Mouse (Mus musculus): ENCODE data around the gene Eef1a2. TPM values are rescaled to one million over a fixed set of nuclear protein-coding genes. Genes with fewer than 3 reads are reported as not detected.
"Not testable (repeated sequence)": the region's sequence is repeated elsewhere in the genome, so short reads cannot be mapped to it uniquely, and the experiment has no call there.

Gene Eef1a2
- total RNA-seq (2017), result not detected in 2 replicates

- no peak for ATAC-seq (replicated peaks; ENCODE audit: low read depth, poor library complexity, severe bottlenecking)
These were observed at the start of gene Eef1a2 for GRCm38 (mm10) chr2:181156248-181157121. Eef1a2 (minus strand) TSS chr2:181157014.

- no peak for ATAC-seq (replicated peaks; ENCODE audit: low read depth, poor library complexity, severe bottlenecking)
These were observed 49.3 kb upstream of the Eef1a2 start for GRCm38 (mm10) chr2:181206118-181206517.

- no peak for ATAC-seq (replicated peaks; ENCODE audit: low read depth, poor library complexity, severe bottlenecking)
These were observed 48.9 kb upstream of the Eef1a2 start for GRCm38 (mm10) chr2:181205678-181206077.

GRCm38 (mm10) chr2:181202886-181203285, 46.1 kb upstream of the Eef1a2 start:
- no peak for ATAC-seq (replicated peaks; ENCODE audit: low read depth, poor library complexity, severe bottlenecking)

- ATAC-seq (replicated peaks; ENCODE audit: low read depth, poor library complexity, severe bottlenecking), result no peak
These were observed 45.6 kb upstream of the Eef1a2 start, which contains the start of gene Ptk6 for GRCm38 (mm10) chr2:181202422-181202821. Ptk6 (minus strand) TSS chr2:181202789.

GRCm38 (mm10) chr2:181201606-181202005, 44.8 kb upstream of the Eef1a2 start:
- ATAC-seq (replicated peaks; ENCODE audit: low read depth, poor library complexity, severe bottlenecking), result no peak

GRCm38 (mm10) chr2:181196628-181197300, 40.0 kb upstream of the Eef1a2 start:
- ATAC-seq (replicated peaks; ENCODE audit: low read depth, poor library complexity, severe bottlenecking), result no peak

GRCm38 (mm10) chr2:181193044-181193443, 36.2 kb upstream of the Eef1a2 start:
- peak; percentile 50; the same call in 1 of the 2 replicates for ATAC-seq (replicated peaks; ENCODE audit: low read depth, poor library complexity, severe bottlenecking)

DNA sequence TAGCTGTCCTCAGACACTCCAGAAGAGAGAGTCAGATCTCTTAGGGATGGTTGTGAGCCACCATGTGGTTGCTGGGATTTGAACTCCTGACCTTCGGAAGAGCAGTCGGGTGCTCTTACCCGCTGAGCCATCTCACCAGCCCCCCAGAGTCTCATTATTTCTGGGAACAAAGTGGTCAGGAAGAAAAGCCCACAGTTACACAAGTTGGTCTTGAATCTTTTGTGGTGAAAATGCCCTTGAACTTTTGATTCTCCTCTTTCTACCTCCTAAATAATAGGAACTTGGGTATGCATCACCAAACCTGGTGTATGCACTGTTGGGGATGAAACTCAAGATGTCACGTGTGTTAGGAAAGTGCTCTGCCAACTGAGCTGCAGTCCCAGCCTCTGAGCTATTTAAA, 35.1 kb upstream of the Eef1a2 start:
- no peak for ATAC-seq (replicated peaks; ENCODE audit: low read depth, poor library complexity, severe bottlenecking)

DNA sequence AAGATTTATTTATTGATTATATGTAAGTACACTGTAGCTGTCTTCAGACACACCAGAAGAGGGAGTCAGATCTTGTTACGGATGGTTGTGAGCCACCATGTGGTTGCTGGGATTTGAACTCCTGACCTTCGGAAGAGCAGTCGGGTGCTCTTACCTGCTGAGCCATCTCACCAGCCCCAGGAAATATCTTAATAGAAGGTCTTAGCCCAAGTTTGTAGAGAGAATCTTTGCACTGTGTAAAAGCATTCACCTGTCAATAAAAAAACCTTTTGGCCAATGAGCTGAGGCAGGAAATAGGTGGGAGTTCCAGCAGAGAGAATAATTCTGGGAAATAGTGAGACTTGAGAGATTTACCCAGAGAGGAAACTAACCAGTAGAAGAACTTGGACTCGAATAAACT, 34.6 kb upstream of the Eef1a2 start:
- not testable (repeated sequence) for ATAC-seq (replicated peaks; ENCODE audit: low read depth, poor library complexity, severe bottlenecking)

GRCm38 (mm10) chr2:181189321-181189720, 32.5 kb upstream of the Eef1a2 start:
- no peak for ATAC-seq (replicated peaks; ENCODE audit: low read depth, poor library complexity, severe bottlenecking)

DNA sequence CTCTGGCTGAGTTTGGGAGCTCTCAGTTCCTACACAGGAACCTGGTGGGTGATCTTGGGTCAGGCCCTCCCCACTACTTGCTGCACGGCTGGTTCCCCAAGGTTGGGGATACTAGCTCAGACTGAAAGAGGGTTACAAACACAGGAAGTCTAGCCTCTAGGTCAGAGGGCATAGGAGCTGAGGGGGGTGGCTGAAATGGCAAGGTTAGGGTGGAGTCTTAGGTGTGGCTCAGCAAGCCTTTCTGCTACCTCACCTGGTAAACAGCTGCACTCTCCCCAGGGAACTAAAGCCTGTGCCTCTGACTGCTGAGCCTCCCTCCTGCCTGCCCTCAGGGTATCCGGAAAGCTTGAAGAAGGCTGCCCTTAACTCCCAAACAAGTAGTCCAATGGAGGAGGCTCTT, 31.9 kb upstream of the Eef1a2 start:
- no peak for ATAC-seq (replicated peaks; ENCODE audit: low read depth, poor library complexity, severe bottlenecking)

DNA sequence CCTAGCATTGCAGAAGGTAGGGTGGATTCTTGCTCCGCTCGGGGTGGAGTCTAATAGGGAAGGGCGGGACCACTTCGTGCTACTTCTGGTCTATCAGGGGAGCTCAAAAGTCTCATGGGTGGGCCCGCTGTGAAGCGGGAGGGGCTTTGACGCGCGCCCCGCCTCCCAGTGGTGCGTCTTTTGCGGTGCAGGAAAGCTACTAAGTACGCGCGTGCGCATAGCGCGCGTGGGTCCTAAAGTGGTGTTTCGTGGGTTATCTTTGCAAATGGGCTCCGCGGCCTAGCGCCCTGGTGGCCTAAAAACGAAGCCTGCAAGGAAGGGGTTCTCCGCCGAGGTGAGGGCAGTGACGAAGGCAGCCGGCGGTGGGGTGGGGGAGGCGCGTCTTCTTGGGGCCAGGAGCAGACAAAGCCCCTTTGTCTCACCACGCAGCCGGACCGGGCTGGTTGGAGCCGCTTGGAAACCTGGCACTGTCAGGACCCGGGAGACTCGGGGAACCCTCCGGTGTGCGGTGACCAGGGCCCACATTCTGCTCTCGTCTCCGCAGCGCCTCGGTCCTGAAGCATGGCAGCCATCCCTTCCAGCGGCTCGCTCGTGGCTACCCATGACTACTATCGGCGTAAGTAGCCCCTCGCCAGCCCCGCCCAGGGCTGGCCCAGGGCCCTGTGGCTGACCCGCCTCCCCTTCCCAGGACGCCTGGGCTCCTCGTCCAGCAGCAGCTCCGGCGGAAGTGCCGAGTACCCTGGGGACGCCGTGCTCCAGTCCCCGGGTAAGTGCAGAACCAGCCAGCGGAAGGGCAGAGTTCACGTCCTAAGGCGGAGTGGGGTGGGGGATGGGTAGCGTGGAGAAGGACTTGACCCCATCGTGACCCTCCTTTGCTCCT, 30.5 kb upstream of the Eef1a2 start, which contains the start of gene Ppdpf:
Ppdpf (plus strand) TSS at position 127 of the 880 bp plus-strand sequence.
- ATAC-seq (replicated peaks; ENCODE audit: low read depth, poor library complexity, severe bottlenecking), result peak; percentile 92

DNA sequence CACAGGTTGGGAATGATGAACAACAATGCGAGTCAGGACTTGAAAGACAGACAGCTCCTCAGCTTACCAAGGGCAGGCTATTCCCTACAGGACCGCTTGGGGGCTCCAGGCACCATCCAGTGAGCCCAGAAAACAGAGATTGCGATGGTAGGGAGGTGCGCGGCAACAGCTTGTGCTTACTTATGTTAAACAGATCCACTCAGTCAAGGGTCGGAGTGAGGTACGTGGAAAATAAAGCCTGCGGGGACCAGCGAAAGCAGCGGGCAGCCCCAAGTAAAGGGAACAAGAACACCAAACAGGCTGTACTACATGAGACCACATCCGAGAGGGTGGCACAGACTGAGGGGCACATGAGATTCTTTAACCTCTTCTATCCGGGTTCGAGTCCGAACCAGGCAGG, 29.8 kb upstream of the Eef1a2 start:
- peak; percentile 79 for ATAC-seq (replicated peaks; ENCODE audit: low read depth, poor library complexity, severe bottlenecking)

- no peak for ATAC-seq (replicated peaks; ENCODE audit: low read depth, poor library complexity, severe bottlenecking)
These were observed 24.1 kb upstream of the Eef1a2 start for GRCm38 (mm10) chr2:181180898-181181297.

- ATAC-seq (replicated peaks; ENCODE audit: low read depth, poor library complexity, severe bottlenecking), result no peak
These were observed 21.7 kb upstream of the Eef1a2 start for GRCm38 (mm10) chr2:181178471-181178870.

- ATAC-seq (replicated peaks; ENCODE audit: low read depth, poor library complexity, severe bottlenecking), result no peak
These were observed 21.2 kb upstream of the Eef1a2 start for GRCm38 (mm10) chr2:181178015-181178414.

GRCm38 (mm10) chr2:181174646-181175045, 17.8 kb upstream of the Eef1a2 start:
- ATAC-seq (replicated peaks; ENCODE audit: low read depth, poor library complexity, severe bottlenecking), result no peak

- ATAC-seq (replicated peaks; ENCODE audit: low read depth, poor library complexity, severe bottlenecking), result no peak
These were observed 9.7 kb upstream of the Eef1a2 start for GRCm38 (mm10) chr2:181166469-181166868.

DNA sequence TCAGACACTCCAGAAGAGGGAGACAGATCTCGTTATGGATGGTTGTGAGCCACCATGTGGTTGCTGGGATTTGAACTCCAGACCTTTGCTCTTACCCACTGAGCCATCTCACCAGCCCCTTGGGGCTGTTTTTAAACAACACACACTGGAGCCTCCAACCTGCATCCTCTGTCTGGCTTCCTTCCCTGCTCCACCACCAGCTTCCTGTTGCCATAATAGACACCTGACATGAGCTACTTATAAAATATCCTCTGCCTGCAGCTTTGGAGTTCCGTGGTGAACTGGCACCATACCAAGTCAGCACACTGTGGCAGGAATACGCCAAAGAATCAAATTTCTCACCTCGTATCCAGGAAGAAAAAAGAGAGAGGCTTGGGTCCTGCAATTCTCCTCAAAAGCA, 4.0 kb upstream of the Eef1a2 start:
- no peak for ATAC-seq (replicated peaks; ENCODE audit: low read depth, poor library complexity, severe bottlenecking)
